Mouse (Mus musculus): ENCODE data around the gene Sertm1.
A peak's percentile ranks its signal among the peaks of the same experiment; 100 is the strongest.

The Sertm1 gene

DNA sequence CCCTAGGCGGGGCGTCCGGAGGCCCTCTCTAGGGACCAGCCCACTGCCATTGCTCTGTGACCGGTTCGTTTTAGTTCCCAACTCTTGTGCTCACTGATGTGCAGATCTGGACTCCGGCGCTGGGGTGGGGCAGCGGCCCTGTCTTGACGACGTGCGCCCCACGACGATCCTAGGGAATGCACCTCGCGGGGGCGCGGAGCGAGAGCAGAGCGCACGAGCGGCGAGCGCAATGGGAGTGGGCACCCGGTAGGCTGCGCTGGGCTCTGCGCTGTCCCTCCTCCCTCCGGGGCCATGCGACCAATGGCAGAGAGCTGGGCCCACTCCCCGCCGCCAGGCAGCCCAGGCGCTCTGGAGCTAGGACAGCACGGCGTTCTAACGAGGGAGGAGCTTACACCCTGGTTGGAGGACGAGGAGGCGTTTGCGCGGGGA, at the start of gene Sertm1:
Sertm1 (minus strand) TSS at position 245 of the 429 bp plus-strand sequence.
- DNase-seq = no peak

DNA sequence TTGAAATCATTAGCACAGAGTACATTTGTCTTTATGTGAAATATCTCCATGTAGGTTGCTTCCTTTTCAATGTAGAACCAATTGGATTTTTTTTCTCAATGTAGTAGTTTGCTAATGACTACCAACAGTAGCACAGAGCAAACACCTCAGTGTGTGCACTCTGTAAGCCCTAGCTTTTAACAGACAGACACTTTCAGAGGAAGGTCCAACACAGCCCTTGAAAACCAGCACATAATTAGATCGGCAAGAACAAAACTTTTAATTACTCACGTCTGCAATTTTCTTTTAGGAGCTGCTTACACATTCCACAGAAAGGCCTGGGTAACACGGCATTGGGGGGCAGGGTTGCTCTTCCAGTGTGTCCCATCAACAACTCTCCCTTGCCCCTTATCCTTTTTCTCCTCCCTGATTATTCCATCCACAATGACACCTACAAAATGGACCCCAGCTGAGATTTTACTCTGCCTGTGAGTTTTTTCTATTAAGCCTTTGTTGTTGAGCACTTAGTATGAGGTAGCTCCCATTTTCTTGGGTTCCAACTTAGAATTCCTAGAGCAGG, 49.3 kb upstream of the Sertm1 start:
- DNase-seq = no peak

DNA sequence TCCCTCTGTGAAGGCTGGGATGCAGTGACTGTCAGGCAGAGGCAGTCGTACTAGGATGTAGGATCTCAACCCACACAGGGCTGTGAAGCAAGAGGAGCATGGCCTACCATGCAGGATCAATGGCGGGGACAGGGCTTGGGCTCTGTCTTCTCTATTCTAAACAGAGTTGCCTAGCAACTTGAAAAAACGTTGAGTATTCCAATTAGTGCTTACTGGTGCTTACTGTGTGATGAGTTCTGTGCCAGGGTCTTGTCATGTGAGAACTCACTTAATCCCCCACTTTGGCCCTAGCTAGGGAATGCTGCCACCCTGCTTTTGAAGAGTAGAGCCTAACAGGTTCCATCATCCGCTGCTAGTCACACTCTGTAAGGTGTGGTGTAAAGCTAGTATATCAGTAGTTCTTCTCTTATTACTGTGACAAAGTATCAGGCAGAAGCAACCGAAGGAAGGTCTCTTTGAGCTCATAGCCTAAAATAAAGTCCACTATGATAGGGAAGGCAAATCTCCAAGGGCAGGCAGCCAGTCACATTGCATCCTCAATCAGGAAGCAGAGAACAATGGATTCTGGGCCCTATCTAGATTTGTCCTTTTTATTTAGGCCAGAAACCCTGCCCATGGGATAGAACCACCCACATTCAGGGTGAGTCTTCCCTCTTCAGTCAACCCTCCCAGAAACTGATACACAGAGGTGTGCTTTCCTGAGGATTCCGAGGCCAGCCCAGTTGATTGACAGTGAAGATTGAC, 27.6 kb upstream of the Sertm1 start:
- no peak for DNase-seq

DNA sequence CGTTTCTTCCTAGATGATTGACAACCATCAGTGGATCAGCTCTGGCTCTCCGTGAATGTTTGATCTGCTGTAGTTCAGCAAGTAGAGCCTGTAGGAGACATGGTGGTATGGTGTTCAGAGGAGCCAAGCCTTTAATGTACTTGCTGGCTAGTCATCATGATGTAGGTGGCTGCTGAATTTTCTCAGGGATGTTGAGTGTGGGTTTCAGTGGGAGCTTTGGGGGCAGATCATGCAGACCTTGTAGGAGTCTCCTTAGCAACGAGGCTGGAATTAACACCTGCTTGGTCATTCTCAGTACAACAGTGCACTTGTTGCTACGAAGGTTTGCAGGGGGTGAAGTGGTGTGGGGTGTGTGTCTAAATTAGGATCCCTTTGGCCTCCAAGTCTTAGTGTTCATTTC, 18.8 kb upstream of the Sertm1 start:
- no peak for DNase-seq

DNA sequence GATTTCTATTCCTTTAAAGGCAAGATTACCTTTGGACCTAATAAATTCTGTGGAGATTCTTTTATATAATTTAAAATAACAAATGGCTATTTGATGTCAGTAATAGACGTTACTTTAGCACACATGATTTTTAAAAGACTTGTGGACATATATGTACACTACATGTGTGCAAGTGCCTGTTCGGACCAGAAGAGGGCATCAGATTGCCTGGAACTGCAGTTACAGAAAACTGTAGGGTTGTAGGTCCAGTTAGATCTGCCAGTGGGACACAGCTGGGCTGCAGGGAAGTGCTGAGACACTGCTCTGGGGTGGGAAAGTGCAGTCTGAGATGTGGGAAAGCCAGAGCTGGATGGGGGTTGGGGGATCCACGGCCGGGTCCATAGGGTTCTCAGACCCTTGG, 16.9 kb upstream of the Sertm1 start:
- no peak for DNase-seq

DNA sequence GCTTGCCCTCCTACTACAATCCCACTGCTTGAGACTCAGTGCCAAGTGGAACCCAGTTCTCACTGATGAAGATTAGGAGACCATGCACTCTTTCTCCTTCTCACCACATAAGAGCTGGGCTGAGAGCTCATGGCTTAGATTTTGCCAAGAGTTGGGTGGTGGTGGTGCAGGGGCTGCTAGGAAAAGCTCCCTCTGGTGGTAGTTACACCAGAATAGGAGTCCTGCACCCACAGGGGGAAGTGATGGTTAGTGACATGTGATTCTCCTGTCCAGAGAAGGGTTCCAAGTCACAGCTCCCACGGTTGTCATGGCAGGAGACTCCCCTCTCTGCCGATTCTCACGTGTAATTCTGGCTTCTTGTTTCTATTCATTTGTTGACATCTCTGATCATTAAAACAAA, 4.7 kb upstream of the Sertm1 start:
- DNase-seq = no peak

DNA sequence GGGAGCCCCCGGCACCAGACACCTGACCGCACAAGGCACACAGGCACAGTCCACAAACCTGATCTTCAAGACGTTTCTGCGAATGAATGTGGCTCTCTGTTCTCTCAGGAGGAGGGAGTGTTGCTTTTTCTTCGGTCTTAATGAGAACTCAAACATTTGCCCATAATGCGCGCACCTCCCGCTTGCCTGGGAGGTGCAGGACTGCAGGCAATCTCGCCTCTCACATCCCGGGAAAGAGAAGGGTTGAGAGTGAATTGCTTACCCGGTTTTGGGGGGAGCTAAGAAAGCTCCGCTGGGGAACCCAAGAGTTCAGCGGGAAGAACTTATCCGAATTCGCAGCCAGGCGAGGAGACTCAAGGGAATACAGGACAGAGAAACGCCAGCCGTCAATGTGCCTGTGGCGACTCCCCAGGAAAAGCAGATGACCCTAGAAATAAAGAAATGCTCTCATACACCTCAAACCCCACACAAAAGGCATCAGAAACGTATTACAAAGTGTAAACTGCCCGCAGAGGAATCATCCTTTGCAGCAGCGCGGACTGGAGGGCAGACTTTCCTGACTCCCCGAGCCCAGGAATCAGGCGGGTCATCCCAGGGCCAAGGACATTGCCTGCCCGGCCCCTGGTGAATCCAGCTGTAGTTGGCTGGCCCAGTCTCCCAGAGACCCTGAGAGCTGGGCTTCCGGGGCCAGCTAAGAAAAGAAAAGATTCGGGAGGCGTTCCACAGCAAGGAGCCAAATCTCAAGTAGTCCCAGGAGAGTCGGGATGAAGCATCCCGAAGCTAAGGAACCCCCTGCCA, 643 bp downstream of the Sertm1 start:
- no peak for DNase-seq

DNA sequence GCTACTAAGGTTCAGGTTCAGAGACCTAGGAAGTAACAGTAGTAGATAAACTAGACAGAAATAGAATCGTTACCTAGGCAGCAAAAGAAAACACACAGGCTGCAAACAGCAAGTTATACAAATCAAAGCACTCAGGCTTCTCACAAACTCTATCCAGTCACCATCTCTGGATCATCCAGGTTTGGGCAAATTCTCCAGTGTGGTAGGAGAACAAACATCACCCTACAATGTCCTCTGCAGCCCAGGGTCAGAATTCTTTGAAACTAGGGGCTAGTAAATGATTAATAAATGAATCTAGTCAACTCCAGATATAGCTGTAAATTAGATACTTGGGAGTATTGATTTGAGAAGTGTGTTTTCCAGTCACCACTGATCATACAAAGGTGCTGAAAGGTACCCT, 6.8 kb downstream of the Sertm1 start:
- DNase-seq = no peak

DNA sequence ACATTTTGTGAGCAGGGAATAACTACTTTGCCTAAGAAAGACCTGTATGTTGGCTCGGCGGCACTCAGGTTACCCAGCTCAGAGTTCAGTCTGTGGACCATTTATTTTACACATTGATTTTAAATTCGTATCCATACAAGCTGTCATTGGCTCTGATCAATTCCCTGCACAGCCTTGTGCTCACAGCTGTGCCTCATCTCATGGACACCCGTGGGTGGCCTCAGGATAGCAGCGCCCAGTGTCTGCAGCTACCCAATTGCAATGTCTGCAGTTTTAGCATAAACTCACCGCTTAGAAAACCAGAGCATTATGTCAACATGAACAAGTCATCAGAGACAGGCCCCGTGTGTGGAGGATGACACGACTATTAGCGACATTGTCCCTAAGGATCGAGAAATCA, 17.7 kb downstream of the Sertm1 start:
- peak; percentile 5 for DNase-seq

DNA sequence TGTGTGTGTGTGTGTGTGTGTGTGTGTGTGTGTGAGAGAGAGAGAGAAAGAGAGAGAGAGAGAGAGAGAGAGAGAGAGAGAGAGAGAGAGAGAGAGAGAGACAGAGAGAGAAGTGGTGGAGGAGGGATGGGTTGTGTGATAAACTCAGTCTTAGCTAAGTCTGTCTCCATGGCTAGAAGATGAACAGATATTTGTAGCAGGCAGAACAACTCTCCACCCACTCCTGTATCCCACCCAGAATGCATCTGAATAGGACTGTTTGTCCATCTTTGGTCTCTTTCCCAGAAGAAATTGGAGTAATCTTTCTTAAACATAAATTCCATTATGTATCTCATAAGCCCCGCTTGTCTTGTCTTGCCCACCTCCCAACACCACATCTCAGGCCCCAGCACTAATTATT, 20.8 kb downstream of the Sertm1 start:
- DNase-seq = no peak

DNA sequence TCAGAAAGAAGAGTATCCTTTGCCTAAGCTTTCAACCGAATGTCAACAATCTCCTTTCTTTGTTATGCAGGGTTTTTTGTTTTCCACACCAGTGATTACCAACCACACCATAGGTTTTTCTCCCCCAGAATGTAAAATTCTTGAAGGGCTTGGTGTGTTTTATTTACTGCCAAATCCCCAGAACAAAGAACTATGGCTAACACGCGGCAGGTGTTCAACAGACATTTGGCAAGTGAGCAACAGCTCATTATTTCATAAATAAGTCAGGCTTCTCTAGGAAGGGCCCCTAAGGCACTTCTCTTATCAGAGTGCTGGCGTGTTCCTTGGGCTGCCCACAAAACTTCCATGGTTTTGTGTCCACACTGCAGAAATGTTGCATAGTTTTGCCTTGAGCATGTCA, 23.5 kb downstream of the Sertm1 start:
- DNase-seq = no peak

DNA sequence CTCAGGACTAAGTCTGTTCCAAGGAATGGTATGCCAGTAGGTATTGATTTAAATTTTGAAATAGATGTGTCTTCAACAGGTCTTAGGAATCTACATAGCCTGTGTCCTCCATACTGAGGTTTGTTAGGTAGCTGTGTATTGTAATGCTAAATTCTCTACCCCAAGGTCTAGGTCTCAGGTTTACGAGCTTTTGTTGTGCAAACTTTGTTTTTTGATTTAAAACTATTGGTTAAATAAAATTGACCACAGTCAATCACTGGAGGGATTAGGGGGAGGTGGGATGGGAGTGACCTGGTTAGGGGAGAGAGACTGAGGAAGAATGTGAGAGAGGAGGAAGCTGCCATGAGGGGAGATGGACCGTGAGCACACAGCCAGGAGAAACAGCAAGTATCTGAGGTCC, 29.2 kb downstream of the Sertm1 start:
- DNase-seq = no peak
